18 mouse cellular contexts compared by ENCODE assay signal in the genomic region with DNA sequence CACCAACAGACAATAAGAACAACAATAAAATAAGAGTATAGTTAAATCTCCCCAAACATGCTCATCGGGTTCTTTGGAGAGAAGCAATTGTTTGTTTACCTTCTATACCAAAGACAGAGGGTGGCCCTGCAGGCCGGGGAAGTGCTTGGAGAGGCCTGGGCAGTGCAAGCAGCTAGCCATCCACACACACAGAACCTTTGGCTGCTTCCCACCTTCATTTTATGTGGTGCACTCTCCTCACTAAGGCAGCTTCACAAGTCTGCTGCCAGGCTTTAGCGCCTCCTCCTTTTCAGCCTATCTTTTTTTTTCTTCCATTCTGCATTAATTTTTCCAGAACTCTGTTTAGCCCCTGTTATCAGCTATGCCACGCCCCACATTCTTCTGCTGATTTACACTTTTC.
DNase-seq lines count a peak whose midpoint lies in the region; ATAC-seq and TF ChIP-seq lines count a peak whose summit lies in the region.
"Had no signal": no experiment of that assay in that cellular context is flagged by ENCODE, and none has a peak within 500 bp of the region (broad histone marks: within the 10 kb centered on the region; RNA-seq: fewer than 3 reads in every experiment).

No protein-coding gene starts in this region.

- H3K9me3 ChIP-seq in embryonic facial prominence, embryonic 15.5 days (replicated peaks): no peaks in the 10 kb centered on the region
- no peaks in the 10 kb centered on the region for H3K9me3 ChIP-seq in embryonic facial prominence, embryonic 10.5 days
- no peaks in the 10 kb centered on the region for H3K9me3 ChIP-seq in heart, embryonic 15.5 days (replicated peaks)
- H3K9me3 ChIP-seq: embryonic facial prominence, embryonic 12.5 days; neural tube, embryonic 12.5 days; stomach, embryonic 15.5 days had no signal

- no peaks in the 10 kb centered on the region for H3K27me3 ChIP-seq in embryonic facial prominence, embryonic 15.5 days
- H3K27me3 ChIP-seq in embryonic facial prominence, embryonic 10.5 days (replicated peaks; ENCODE audit: low read depth, poor library complexity, severe bottlenecking): no peaks in the 10 kb centered on the region
- H3K27me3 ChIP-seq in heart, embryonic 15.5 days: no peaks in the 10 kb centered on the region
- no peaks in the 10 kb centered on the region for H3K27me3 ChIP-seq in myocyte (ENCODE audit: control insufficient read depth, insufficient read depth, insufficient read length)
- H3K27me3 ChIP-seq: embryonic facial prominence, embryonic 12.5 days; neural tube, embryonic 12.5 days; stomach, embryonic 15.5 days had no signal

- H3K4me3 ChIP-seq in embryonic facial prominence, embryonic 15.5 days (replicated peaks): no peak overlapping the region
- no peak overlapping the region for H3K4me3 ChIP-seq in embryonic facial prominence, embryonic 10.5 days
- H3K4me3 ChIP-seq in heart, embryonic 15.5 days: no peak overlapping the region
- H3K4me3 ChIP-seq in lung, adult 2 months (replicated peaks; ENCODE audit: extremely low read depth, low read depth, low read length): no peak overlapping the region
- no peak overlapping the region for H3K4me3 ChIP-seq in myocyte
- H3K4me3 ChIP-seq: embryonic facial prominence, embryonic 12.5 days; neural tube, embryonic 12.5 days; stomach, embryonic 15.5 days had no signal

- DNase-seq in embryonic facial prominence, embryonic 10.5 days (ENCODE audit: low spot score): no peak
- no peak for DNase-seq in heart, adult 11 months
- DNase-seq in lung, postnatal 36 days: peak; percentile 32
- no peak for DNase-seq in lung, adult 2 months
- DNase-seq in kidney, adult 9 months: no peak
- DNase-seq: adrenal gland, adult 2 months; gastrocnemius, postnatal 14 days; left cerebral cortex, postnatal 4 days; lung, postnatal 14 days; right cerebral cortex, postnatal 14 days; thymus, adult 2 months had no signal

- TF ChIP-seq CTCF in lung, adult 2 months (IDR thresholded peaks at IDR 0.05; ENCODE audit: insufficient read depth, low read length): no peak

- H3K36me3 ChIP-seq in embryonic facial prominence, embryonic 15.5 days: no peaks in the 10 kb centered on the region
- peaks cover 10% of the 10 kb centered on the region for H3K36me3 ChIP-seq in embryonic facial prominence, embryonic 10.5 days (replicated peaks)
- no peaks in the 10 kb centered on the region for H3K36me3 ChIP-seq in heart, embryonic 15.5 days
- peaks cover 71% of the 10 kb centered on the region for H3K36me3 ChIP-seq in myocyte (ENCODE audit: control insufficient read depth, insufficient read depth)
- H3K36me3 ChIP-seq: embryonic facial prominence, embryonic 12.5 days had no signal

- TF ChIP-seq POLR2A in lung, adult 2 months (IDR thresholded peaks at IDR 0.05; ENCODE audit: borderline replicate concordance, extremely low read depth, low read depth, low read length): no peak
- peak; percentile 19 for TF ChIP-seq POLR2A in myocyte (IDR thresholded peaks at IDR 0.05; ENCODE audit: insufficient read length, low read depth)

- 0 out of 2 replicates have a peak overlapping the region, but pooled peaks have one; percentile 17 for H3K27ac ChIP-seq in embryonic facial prominence, embryonic 15.5 days (replicated peaks)
- H3K27ac ChIP-seq in embryonic facial prominence, embryonic 10.5 days (replicated peaks): no peak overlapping the region
- H3K27ac ChIP-seq in heart, embryonic 15.5 days: peak overlapping the region; percentile 21; the same call in 1 of the 2 replicates
- H3K27ac ChIP-seq: embryonic facial prominence, embryonic 12.5 days; liver, embryonic 14.5 days; neural tube, embryonic 12.5 days had no signal

- peaks cover 100% of the 10 kb centered on the region for H3K79me2 ChIP-seq in myocyte (ENCODE audit: control insufficient read depth, insufficient read depth)

- 72% methylated on average over 4 of the region's 4 CpGs for WGBS in embryonic facial prominence, embryonic 15.5 days
- WGBS in embryonic facial prominence, embryonic 10.5 days: 75% methylated on average over 4 of the region's 4 CpGs
- 54% methylated on average over 4 of the region's 4 CpGs for WGBS in heart, embryonic 15.5 days
- 56% methylated on average over 4 of the region's 4 CpGs for WGBS in lung, adult 2 months

- no peak overlapping the region for H3ac ChIP-seq in myocyte (ENCODE audit: control insufficient read depth, insufficient read length)

- no peak overlapping the region for H3K4me2 ChIP-seq in embryonic facial prominence, embryonic 15.5 days (replicated peaks)
- H3K4me2 ChIP-seq in heart, embryonic 15.5 days: no peak overlapping the region
- H3K4me2 ChIP-seq in myocyte (ENCODE audit: low read depth): no peak overlapping the region
- H3K4me2 ChIP-seq: embryonic facial prominence, embryonic 12.5 days; neural tube, embryonic 12.5 days; stomach, embryonic 15.5 days had no signal

- no peak overlapping the region for H3K9ac ChIP-seq in embryonic facial prominence, embryonic 15.5 days
- no peak overlapping the region for H3K9ac ChIP-seq in heart, embryonic 15.5 days
- H3K9ac ChIP-seq: embryonic facial prominence, embryonic 12.5 days; liver, embryonic 14.5 days; neural tube, embryonic 12.5 days; stomach, embryonic 15.5 days had no signal

- peaks cover 46% of the 10 kb centered on the region for H3K4me1 ChIP-seq in embryonic facial prominence, embryonic 15.5 days
- peaks cover 24% of the 10 kb centered on the region for H3K4me1 ChIP-seq in embryonic facial prominence, embryonic 10.5 days
- H3K4me1 ChIP-seq in heart, embryonic 15.5 days (replicated peaks): peaks cover 50% of the 10 kb centered on the region
- H3K4me1 ChIP-seq in lung, adult 2 months (ENCODE audit: control insufficient read depth, insufficient read depth, low read length): peaks cover 4% of the 10 kb centered on the region; the same call in 1 of the 2 replicates

- no peak for ATAC-seq in embryonic facial prominence, embryonic 15.5 days (ENCODE audit: insufficient number of reproducible peaks, low FRiP score, low TSS enrichment, low read depth)
- no peak for ATAC-seq in heart, embryonic 15.5 days (replicated peaks; ENCODE audit: insufficient number of reproducible peaks, insufficient read depth, low FRiP score, low read depth)

TF ChIP-seq in myocyte, 11 proteins besides CTCF, POLR2A, EP300 and RAD21:
- TF ChIP-seq POLR2AphosphoS2 (IDR thresholded peaks at IDR 0.05; ENCODE audit: insufficient read length, low read depth) (peak; percentile 37), MAX (IDR thresholded peaks at IDR 0.05; ENCODE audit: low read depth) (no peak)
